Mouse (Mus musculus): ENCODE data around the gene Sept4. TPM values are rescaled to one million over a fixed set of nuclear protein-coding genes. Genes with fewer than 3 reads are reported as not detected.

Gene Sept4
- polyA plus RNA-seq (2014; fragmentation: Illumina TruSeq; extraction: RNeasy Lipid Tissue Mini Kit (QIAGEN cat#74804); ENCODE audit: insufficient read depth, low read depth, low replicate concordance), result 245 TPM

GRCm38 (mm10) chr11:87568255-87568953, at the start of gene Sept4:
Gene Sept4 (plus strand): TSS chr11:87568903.

GRCm38 (mm10) chr11:87566501-87566900, 2.2 kb upstream of the Sept4 start, which contains the start of gene Gm11492:
Gene Gm11492 (plus strand): TSS chr11:87566653.

GRCm38 (mm10) chr11:87591526-87592353, 23.0 kb downstream of the Sept4 start, which contains the start of gene Mtmr4:
Gene Mtmr4 (plus strand): TSS chr11:87592162.

GRCm38 (mm10) chr11:87616790-87617474, 48.2 kb downstream of the Sept4 start, which contains the start of gene Hsf5:
Gene Hsf5 (plus strand): TSS chr11:87617164.

Other genes starting within 250 kb of the Sept4 start
- gene Ppm1e, start 209.9 kb upstream of the Sept4 start, polyA plus RNA-seq (2014; fragmentation: Illumina TruSeq; extraction: RNeasy Lipid Tissue Mini Kit (QIAGEN cat#74804); ENCODE audit: insufficient read depth, low read depth, low replicate concordance), result 0.33 TPM
- 0.91 TPM for gene Rad51c, start 163.9 kb upstream of the Sept4 start, polyA plus RNA-seq (2014; fragmentation: Illumina TruSeq; extraction: RNeasy Lipid Tissue Mini Kit (QIAGEN cat#74804); ENCODE audit: insufficient read depth, low read depth, low replicate concordance)
- gene Tex14, start 163.8 kb upstream of the Sept4 start, polyA plus RNA-seq (2014; fragmentation: Illumina TruSeq; extraction: RNeasy Lipid Tissue Mini Kit (QIAGEN cat#74804); ENCODE audit: insufficient read depth, low read depth, low replicate concordance), result 0.84 TPM
- gene Gm11492, start 2.2 kb upstream of the Sept4 start, polyA plus RNA-seq (2014; fragmentation: Illumina TruSeq; extraction: RNeasy Lipid Tissue Mini Kit (QIAGEN cat#74804); ENCODE audit: insufficient read depth, low read depth, low replicate concordance), result not detected
- 9.9 TPM for gene Mtmr4, start 23.3 kb downstream of the Sept4 start, polyA plus RNA-seq (2014; fragmentation: Illumina TruSeq; extraction: RNeasy Lipid Tissue Mini Kit (QIAGEN cat#74804); ENCODE audit: insufficient read depth, low read depth, low replicate concordance)
- gene Hsf5, start 48.3 kb downstream of the Sept4 start, polyA plus RNA-seq (2014; fragmentation: Illumina TruSeq; extraction: RNeasy Lipid Tissue Mini Kit (QIAGEN cat#74804); ENCODE audit: insufficient read depth, low read depth, low replicate concordance), result not detected
- 4.6 TPM for gene Rnf43, start 93.8 kb downstream of the Sept4 start, polyA plus RNA-seq (2014; fragmentation: Illumina TruSeq; extraction: RNeasy Lipid Tissue Mini Kit (QIAGEN cat#74804); ENCODE audit: insufficient read depth, low read depth, low replicate concordance)
- 132 TPM for gene Supt4a, start 168.6 kb downstream of the Sept4 start, polyA plus RNA-seq (2014; fragmentation: Illumina TruSeq; extraction: RNeasy Lipid Tissue Mini Kit (QIAGEN cat#74804); ENCODE audit: insufficient read depth, low read depth, low replicate concordance)
- gene Tspoap1, start 191.6 kb downstream of the Sept4 start, polyA plus RNA-seq (2014; fragmentation: Illumina TruSeq; extraction: RNeasy Lipid Tissue Mini Kit (QIAGEN cat#74804); ENCODE audit: insufficient read depth, low read depth, low replicate concordance), result 1.9 TPM
- not detected for gene Mpo, start 224.7 kb downstream of the Sept4 start, polyA plus RNA-seq (2014; fragmentation: Illumina TruSeq; extraction: RNeasy Lipid Tissue Mini Kit (QIAGEN cat#74804); ENCODE audit: insufficient read depth, low read depth, low replicate concordance)

Data from lung, adult 10 weeks (tissue).